Mouse (Mus musculus) layer of hippocampus, adult 8-10 months (tissue): Measurements from ENCODE around the gene Pgp. TPM values are rescaled to one million over a fixed set of nuclear protein-coding genes. Genes with fewer than 3 reads are reported as not detected.
"Not testable (repeated sequence)": the region's sequence is repeated elsewhere in the genome, so short reads cannot be mapped to it uniquely, and the experiment has no call there.

Source experiments
- DNase-seq, 2 experiments: peaks; one replicate each; pipeline ENCODE4 v3.0.0; 2022; ENCODE audit warnings: low spot score in 2 of 2
- total RNA-seq, 4 experiments: library from RNA; stranded (reverse); gene quantifications; 2 replicates each; pipeline ENCODE4 v1.2.4; 2022

Gene Pgp
- total RNA-seq, result 10 to 100 TPM; 54.8 to 62.3 (median 57.7) TPM

GRCm38 (mm10) chr17:24469910-24470602 is at the start of gene Pgp, which contains the start of gene E4f1:
Gene Pgp (plus strand): TSS chr17:24470392.
Gene E4f1 (minus strand): TSS chr17:24470313.
- DNase-seq, result peak; percentile 98 to 99

GRCm38 (mm10) chr17:24423114-24423513 is 47.1 kb upstream of the Pgp start:
- DNase-seq, result no peak

- DNase-seq, result no peak
These were observed 45.7 kb upstream of the Pgp start for GRCm38 (mm10) chr17:24424489-24424888.

- not testable (repeated sequence) for DNase-seq
These were observed 44.9 kb upstream of the Pgp start for GRCm38 (mm10) chr17:24425326-24425725.

- no peak for DNase-seq
These were observed 44.3 kb upstream of the Pgp start for GRCm38 (mm10) chr17:24425905-24426304.

- DNase-seq, result peak; percentile 90 to 92
These were observed 43.6 kb upstream of the Pgp start, which contains the start of gene Eci1 for GRCm38 (mm10) chr17:24426471-24427169. Gene Eci1 (plus strand): TSS chr17:24426641.

- no peak for DNase-seq
These were observed 43.0 kb upstream of the Pgp start for GRCm38 (mm10) chr17:24427170-24427557.

GRCm38 (mm10) chr17:24429201-24429983 is 40.8 kb upstream of the Pgp start:
- no peak for DNase-seq

- DNase-seq, result no peak
These were observed 33.2 kb upstream of the Pgp start for GRCm38 (mm10) chr17:24437016-24437415.

GRCm38 (mm10) chr17:24440377-24440776 is 29.8 kb upstream of the Pgp start:
- no peak for DNase-seq

GRCm38 (mm10) chr17:24441148-24441547 is 29.0 kb upstream of the Pgp start:
- no peak for DNase-seq

- no peak for DNase-seq
These were observed 28.1 kb upstream of the Pgp start for GRCm38 (mm10) chr17:24442107-24442506.

GRCm38 (mm10) chr17:24442632-24443155 is 27.5 kb upstream of the Pgp start, which contains the start of gene Dnase1l2:
Gene Dnase1l2 (minus strand): TSS chr17:24443105.
- no peak for DNase-seq

GRCm38 (mm10) chr17:24443409-24443808 is 26.8 kb upstream of the Pgp start:
- DNase-seq, result no peak

- DNase-seq, result no peak
These were observed 23.6 kb upstream of the Pgp start for GRCm38 (mm10) chr17:24446590-24446989.

GRCm38 (mm10) chr17:24449507-24449906 is 20.7 kb upstream of the Pgp start:
- DNase-seq, result no peak

GRCm38 (mm10) chr17:24451220-24451619 is 19.0 kb upstream of the Pgp start:
- DNase-seq, result no peak

- DNase-seq, result no peak
These were observed 16.8 kb upstream of the Pgp start for GRCm38 (mm10) chr17:24453372-24453771.

- DNase-seq, result no peak
These were observed 15.9 kb upstream of the Pgp start for GRCm38 (mm10) chr17:24454218-24454755.

- DNase-seq, result peak; percentile 99
These were observed 15.3 kb upstream of the Pgp start for GRCm38 (mm10) chr17:24454756-24455522.
